Mouse (Mus musculus): ENCODE results near the gene Nfia. TPM values are rescaled to one million over a fixed set of nuclear protein-coding genes. Genes with fewer than 3 reads are reported as not detected.

Gene Nfia
- polyA plus RNA-seq, 1 experiment, result 0.02 TPM

DNA sequence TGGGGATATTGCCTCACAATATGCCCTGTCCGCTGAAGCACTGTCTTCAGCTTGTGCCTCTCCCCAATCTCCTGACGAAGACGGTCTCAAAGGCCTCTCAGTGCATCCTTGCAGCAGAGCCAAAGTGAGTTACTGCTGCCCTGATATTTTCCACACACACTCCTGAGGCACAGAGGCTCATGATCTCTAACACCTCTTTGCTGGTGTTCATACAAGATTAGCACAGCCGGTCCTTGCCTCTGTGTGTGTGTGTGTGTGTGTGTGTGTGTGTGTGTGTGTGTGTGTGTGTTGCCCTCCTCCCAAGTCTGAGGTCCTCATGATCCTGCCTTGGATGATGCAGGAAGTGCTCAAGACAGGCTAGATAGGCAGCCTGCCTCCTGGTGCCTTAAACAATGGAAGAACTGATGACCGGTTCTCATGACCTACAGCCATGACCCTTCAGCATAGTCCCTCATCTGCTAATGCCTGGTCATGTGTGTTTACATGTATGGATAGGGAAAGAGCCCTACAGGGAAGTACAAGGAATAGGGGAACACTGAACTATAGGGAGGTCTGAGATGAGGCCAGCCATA, 319.5 kb downstream of the Nfia start:
- Histone ChIP-seq H3K4me3 (replicated peaks) (no peak overlapping the region), H3K9me3 (no peaks in the 10 kb centered on the region)
- TF ChIP-seq GATA1 (IDR thresholded peaks at IDR 0.05; ENCODE audit: borderline replicate concordance, low read length) (no peak), FLI1 (IDR thresholded peaks at IDR 0.05; ENCODE audit: low read length) (no peak)

GRCm38 (mm10) chr4:98094112-98094805, 321.7 kb downstream of the Nfia start:
- H3K4me1 ChIP-seq, result peaks cover 44% of the 10 kb centered on the region
- peaks cover 1% of the 10 kb centered on the region for H3K27me3 ChIP-seq (replicated peaks)
- TF ChIP-seq GATA1 (IDR thresholded peaks at IDR 0.05; ENCODE audit: borderline replicate concordance, low read length) (no peak), FLI1 (IDR thresholded peaks at IDR 0.05; ENCODE audit: low read length) (no peak)
- no peaks in the 10 kb centered on the region for H3K9me3 ChIP-seq
- H3K36me3 ChIP-seq (replicated peaks; ENCODE audit: low read length), result no peaks in the 10 kb centered on the region
- peak overlapping the region; percentile 50 for H3K4me3 ChIP-seq (replicated peaks)

More for the DNA sequence above, 319.5 kb downstream of the Nfia start:
- no peaks in the 10 kb centered on the region for H3K36me3 ChIP-seq (replicated peaks; ENCODE audit: low read length)
- peaks cover 29% of the 10 kb centered on the region for H3K4me1 ChIP-seq
- H3K27me3 ChIP-seq (replicated peaks), result peaks cover 1% of the 10 kb centered on the region

DNA sequence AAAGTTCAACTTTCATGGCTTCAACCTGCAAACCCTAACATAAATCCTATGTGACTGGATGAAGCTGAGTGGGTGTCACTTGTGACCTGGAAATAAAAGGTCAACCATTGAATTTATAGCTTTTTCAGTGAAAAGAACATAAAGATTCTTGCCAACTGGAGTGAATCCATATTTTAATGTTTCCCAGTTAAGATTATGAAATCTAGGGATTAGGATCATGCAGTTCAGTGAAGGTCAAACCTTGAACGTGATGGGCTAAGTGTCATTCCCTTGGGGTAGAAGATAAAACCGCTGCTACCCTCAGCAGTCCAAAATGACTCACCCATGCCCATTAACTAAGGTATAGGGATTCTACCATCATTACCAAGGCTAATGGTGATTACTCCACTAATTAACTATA, 322.5 kb downstream of the Nfia start:
- no peaks in the 10 kb centered on the region for H3K9me3 ChIP-seq

DNA sequence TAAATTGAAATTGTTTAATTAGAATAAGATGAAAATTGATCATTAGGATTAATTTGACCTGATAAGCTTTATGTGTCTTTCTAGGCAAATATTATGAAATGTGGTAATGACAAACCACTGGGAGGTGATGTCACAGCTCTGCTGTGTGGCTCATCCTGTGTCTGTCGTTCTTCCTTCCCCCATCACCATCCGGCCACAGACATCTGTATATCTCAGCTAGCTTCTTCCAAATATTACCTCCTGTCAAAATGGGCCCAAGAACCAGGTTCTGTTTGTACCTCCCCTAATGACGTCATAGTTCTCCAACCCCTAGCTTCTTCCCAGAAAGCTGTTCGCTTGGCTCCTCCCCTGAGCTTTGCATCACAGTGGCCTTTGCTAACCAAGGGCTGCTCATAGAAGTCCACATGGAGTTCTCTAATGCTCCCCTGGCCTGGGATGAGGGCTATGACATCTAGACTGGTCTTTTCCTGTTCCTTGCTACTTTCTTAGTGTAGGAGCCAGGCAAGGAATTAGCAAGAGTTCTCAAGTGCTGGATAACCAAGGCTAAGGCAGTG, 324.6 kb downstream of the Nfia start:
- Histone ChIP-seq H3K4me3 (replicated peaks) (no peak overlapping the region), H3K9me3 (no peaks in the 10 kb centered on the region), H3K27me3 (replicated peaks) (peaks cover 1% of the 10 kb centered on the region), H3K4me1 (peaks cover 44% of the 10 kb centered on the region), H3K36me3 (replicated peaks; ENCODE audit: low read length) (no peaks in the 10 kb centered on the region)
- no peak for TF ChIP-seq FLI1 (IDR thresholded peaks at IDR 0.05; ENCODE audit: low read length)
- TF ChIP-seq GATA1 (IDR thresholded peaks at IDR 0.05; ENCODE audit: borderline replicate concordance, low read length), result no peak

More for the DNA sequence above, 322.5 kb downstream of the Nfia start:
- Histone ChIP-seq H3K36me3 (replicated peaks; ENCODE audit: low read length) (no peaks in the 10 kb centered on the region), H3K4me1 (peaks cover 44% of the 10 kb centered on the region), H3K27me3 (replicated peaks) (peaks cover 1% of the 10 kb centered on the region), H3K4me3 (replicated peaks) (no peak overlapping the region)
- no peak for TF ChIP-seq FLI1 (IDR thresholded peaks at IDR 0.05; ENCODE audit: low read length)
- no peak for TF ChIP-seq GATA1 (IDR thresholded peaks at IDR 0.05; ENCODE audit: borderline replicate concordance, low read length)

GRCm38 (mm10) chr4:98098663-98099062, 326.1 kb downstream of the Nfia start:
- no peak for TF ChIP-seq GATA1 (IDR thresholded peaks at IDR 0.05; ENCODE audit: borderline replicate concordance, low read length)
- TF ChIP-seq FLI1 (IDR thresholded peaks at IDR 0.05; ENCODE audit: low read length), result no peak

GRCm38 (mm10) chr4:98099433-98099832, 326.9 kb downstream of the Nfia start:
- H3K4me3 ChIP-seq (replicated peaks), result no peak overlapping the region
- peaks cover 4% of the 10 kb centered on the region for H3K27me3 ChIP-seq (replicated peaks)
- no peak for TF ChIP-seq FLI1 (IDR thresholded peaks at IDR 0.05; ENCODE audit: low read length)
- no peak for TF ChIP-seq GATA1 (IDR thresholded peaks at IDR 0.05; ENCODE audit: borderline replicate concordance, low read length)
- H3K9me3 ChIP-seq, result no peaks in the 10 kb centered on the region
- no peaks in the 10 kb centered on the region for H3K36me3 ChIP-seq (replicated peaks; ENCODE audit: low read length)
- H3K4me1 ChIP-seq, result peaks cover 33% of the 10 kb centered on the region

More at GRCm38 (mm10) chr4:98098663-98099062, 326.1 kb downstream of the Nfia start:
- Histone ChIP-seq H3K9me3 (no peaks in the 10 kb centered on the region), H3K4me3 (replicated peaks) (no peak overlapping the region), H3K36me3 (replicated peaks; ENCODE audit: low read length) (no peaks in the 10 kb centered on the region), H3K27me3 (replicated peaks) (peaks cover 1% of the 10 kb centered on the region), H3K4me1 (peaks cover 35% of the 10 kb centered on the region)

GRCm38 (mm10) chr4:98101153-98102096, 328.9 kb downstream of the Nfia start:
- Histone ChIP-seq H3K36me3 (replicated peaks; ENCODE audit: low read length) (no peaks in the 10 kb centered on the region), H3K27me3 (replicated peaks) (peaks cover 7% of the 10 kb centered on the region), H3K4me3 (replicated peaks) (no peak overlapping the region), H3K4me1 (peaks cover 34% of the 10 kb centered on the region), H3K9me3 (no peaks in the 10 kb centered on the region)
- no peak for TF ChIP-seq GATA1 (IDR thresholded peaks at IDR 0.05; ENCODE audit: borderline replicate concordance, low read length)
- no peak for TF ChIP-seq FLI1 (IDR thresholded peaks at IDR 0.05; ENCODE audit: low read length)

DNA sequence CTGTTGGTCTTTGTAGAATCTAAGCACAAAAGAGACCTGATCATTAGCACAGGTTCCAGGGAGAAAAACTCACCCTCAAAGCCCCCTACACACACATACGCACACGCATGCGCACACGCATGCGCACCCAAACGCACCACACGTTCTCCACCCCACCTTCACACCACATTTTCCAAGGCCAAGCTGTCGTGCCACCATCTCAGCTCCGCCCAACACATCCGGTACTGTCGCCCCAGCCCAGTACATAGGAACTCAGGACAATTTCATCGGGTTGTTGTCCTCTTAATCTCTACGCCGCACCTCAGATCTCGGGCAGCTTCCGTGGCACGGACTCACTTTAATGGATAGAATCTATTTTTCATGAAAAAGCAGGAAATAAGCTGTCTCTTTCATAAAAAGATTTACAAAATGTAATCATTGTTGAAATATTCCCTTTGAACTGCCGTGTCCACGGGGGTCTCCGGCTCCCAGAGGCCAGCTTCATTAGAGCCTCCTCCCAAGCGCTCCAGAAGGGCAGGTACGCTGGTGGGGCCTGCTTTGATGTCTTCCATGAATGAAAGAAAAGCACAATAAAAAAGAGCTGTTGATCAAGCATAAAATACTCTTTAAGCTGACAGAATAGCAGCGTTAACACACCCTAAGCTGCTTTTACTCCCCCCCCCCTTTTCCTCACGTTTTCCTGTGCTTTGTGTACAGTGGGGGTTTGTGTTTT, 330.2 kb downstream of the Nfia start:
- peaks cover 13% of the 10 kb centered on the region for H3K27me3 ChIP-seq (replicated peaks)
- H3K4me3 ChIP-seq (replicated peaks), result no peak overlapping the region
- H3K4me1 ChIP-seq, result peaks cover 25% of the 10 kb centered on the region
- no peaks in the 10 kb centered on the region for H3K36me3 ChIP-seq (replicated peaks; ENCODE audit: low read length)
- no peaks in the 10 kb centered on the region for H3K9me3 ChIP-seq
- no peak for TF ChIP-seq FLI1 (IDR thresholded peaks at IDR 0.05; ENCODE audit: low read length)

DNA sequence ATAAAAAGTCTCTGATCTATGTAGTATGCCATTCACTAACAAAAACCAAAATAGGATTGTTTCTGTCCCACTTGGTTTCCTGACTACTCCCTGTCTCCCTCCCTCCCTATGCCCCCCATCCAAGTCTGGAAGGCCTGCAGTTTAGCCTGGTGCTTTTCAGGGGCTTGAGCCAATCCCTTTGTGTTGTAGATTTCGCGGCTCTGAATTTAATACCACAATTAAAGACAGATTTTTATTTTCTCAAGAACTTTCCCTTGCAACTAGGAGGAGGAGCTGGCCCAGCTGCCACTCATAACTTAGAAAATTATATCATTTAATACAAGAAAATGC, 330.8 kb downstream of the Nfia start:
- Histone ChIP-seq H3K4me3 (replicated peaks) (no peak overlapping the region), H3K4me1 (peaks cover 20% of the 10 kb centered on the region), H3K36me3 (replicated peaks; ENCODE audit: low read length) (no peaks in the 10 kb centered on the region), H3K9me3 (no peaks in the 10 kb centered on the region), H3K27me3 (replicated peaks) (peaks cover 13% of the 10 kb centered on the region)
- no peak for TF ChIP-seq FLI1 (IDR thresholded peaks at IDR 0.05; ENCODE audit: low read length)
- no peak for TF ChIP-seq GATA1 (IDR thresholded peaks at IDR 0.05; ENCODE audit: borderline replicate concordance, low read length)
